Mouse (Mus musculus): ENCODE results near the gene Brd7. TPM values are rescaled to one million over a fixed set of nuclear protein-coding genes. Genes with fewer than 3 reads are reported as not detected.

The Brd7 gene
- polyA plus RNA-seq, 1 experiment from 2014 or later = 154 TPM

DNA sequence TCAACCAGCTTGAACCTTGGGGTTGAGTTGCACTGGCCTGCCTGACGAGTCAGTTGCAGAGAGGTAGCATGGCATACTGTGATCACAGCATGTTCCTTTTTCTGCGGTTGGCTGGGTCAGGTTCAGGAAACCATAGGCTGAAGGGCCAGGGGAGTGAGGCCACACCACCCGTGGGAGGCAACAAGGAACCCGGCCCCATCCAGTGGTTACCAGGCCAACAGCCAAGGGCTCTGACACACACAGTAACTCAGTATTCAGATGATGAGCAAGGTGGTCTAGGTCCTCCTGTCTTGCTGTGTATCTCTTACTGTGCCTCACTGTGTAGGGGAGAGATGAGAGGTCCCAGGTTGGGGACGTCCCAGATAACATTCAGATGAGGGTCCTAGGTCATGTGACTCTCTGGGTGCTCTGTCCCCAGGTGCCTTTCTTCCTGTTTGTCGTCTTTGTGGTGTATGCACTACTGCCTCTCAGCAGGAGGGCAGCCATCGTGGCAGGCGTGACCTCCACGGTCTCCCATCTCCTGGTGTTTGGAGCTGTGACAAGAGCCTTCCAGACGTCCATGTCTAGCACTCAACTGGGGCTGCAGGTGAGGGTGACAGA lies 52.6 kb downstream of the Brd7 start:
- Histone ChIP-seq H3K4me3 (ENCODE audit: inconsistent target) (no peak overlapping the region), H3K36me3 (ENCODE audit: inconsistent target) (peaks cover 72% of the 10 kb centered on the region), H3K79me2 (ENCODE audit: inconsistent target) (peaks cover 80% of the 10 kb centered on the region), H3K27ac (no peak overlapping the region)
- 30% methylated on average over 10 of the region's 10 CpGs for WGBS (ENCODE audit: missing documents)

DNA sequence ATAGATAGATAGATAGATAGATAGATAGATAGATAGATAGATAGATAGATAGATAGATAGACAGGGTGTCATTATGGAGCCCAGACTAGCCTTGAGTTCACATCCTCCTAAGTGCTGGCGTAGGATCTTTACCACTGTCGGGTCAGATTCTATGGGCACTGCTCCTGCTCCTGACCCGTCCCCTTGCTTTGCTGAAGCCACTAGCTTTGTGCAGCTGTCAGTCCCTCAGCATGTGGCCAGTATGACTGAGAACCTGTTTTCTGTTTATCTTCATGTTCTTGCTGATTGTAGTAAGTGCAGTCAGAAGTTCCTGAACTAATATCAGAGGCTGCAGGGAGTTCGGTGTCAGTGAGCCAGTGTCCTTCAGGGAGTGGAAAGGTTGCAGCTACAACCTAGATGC lies 54.3 kb downstream of the Brd7 start:
- no peak overlapping the region for H3K4me3 ChIP-seq (ENCODE audit: inconsistent target)
- H3K36me3 ChIP-seq (ENCODE audit: inconsistent target) = peaks cover 65% of the 10 kb centered on the region
- H3K79me2 ChIP-seq (ENCODE audit: inconsistent target) = peaks cover 92% of the 10 kb centered on the region
- H3K27ac ChIP-seq = no peak overlapping the region
- WGBS (ENCODE audit: missing documents) = 92% methylated on average over 4 of the region's 4 CpGs

DNA sequence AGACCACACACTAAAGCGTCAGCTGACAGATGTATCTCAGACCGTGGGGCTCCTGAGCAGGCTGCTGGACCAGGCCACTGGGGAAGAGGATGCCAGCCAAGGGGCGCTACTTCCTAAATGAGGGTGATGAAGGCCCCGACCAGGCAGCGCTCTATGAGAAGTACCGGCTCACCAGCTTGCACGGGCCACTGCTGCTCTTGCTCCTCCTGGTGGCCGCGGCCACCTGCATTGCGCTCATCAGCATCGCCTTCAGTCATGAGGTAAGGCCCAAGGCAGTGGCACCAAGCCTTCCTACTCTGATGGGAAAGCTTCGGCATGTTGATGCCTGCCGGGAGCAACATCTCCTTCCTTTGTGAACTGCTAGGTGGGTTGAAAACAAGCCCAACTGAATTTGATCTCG lies 55.5 kb downstream of the Brd7 start:
- Histone ChIP-seq H3K79me2 (ENCODE audit: inconsistent target) (peaks cover 99% of the 10 kb centered on the region), H3K27ac (no peak overlapping the region), H3K4me3 (ENCODE audit: inconsistent target) (no peak overlapping the region), H3K36me3 (ENCODE audit: inconsistent target) (peaks cover 62% of the 10 kb centered on the region)
- 84% methylated on average over 14 of the region's 14 CpGs for WGBS (ENCODE audit: missing documents)

DNA sequence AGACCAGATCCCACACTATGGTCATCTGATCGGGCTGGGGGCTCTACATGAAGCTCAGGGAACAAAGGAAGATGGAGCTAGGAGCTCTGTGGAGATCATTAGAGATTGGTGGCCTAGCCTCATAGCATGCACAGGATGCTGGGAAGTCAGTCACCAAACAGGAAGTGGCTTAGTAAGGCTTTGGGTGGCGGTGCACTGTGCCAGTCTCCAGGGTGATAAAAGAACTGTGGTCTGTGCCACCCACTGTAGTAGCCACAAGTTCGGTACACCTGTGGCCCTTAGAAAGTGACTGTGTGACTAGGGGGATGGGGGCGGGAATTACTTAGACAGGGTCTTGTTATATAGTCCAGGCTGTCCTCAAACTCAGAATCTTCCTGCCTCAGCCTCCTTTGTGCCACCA lies 56.2 kb downstream of the Brd7 start:
- Histone ChIP-seq H3K27ac (no peak overlapping the region), H3K79me2 (ENCODE audit: inconsistent target) (peaks cover 99% of the 10 kb centered on the region), H3K36me3 (ENCODE audit: inconsistent target) (peaks cover 55% of the 10 kb centered on the region), H3K4me3 (ENCODE audit: inconsistent target) (no peak overlapping the region)
- 53% methylated on average over 4 of the region's 4 CpGs for WGBS (ENCODE audit: missing documents)

DNA sequence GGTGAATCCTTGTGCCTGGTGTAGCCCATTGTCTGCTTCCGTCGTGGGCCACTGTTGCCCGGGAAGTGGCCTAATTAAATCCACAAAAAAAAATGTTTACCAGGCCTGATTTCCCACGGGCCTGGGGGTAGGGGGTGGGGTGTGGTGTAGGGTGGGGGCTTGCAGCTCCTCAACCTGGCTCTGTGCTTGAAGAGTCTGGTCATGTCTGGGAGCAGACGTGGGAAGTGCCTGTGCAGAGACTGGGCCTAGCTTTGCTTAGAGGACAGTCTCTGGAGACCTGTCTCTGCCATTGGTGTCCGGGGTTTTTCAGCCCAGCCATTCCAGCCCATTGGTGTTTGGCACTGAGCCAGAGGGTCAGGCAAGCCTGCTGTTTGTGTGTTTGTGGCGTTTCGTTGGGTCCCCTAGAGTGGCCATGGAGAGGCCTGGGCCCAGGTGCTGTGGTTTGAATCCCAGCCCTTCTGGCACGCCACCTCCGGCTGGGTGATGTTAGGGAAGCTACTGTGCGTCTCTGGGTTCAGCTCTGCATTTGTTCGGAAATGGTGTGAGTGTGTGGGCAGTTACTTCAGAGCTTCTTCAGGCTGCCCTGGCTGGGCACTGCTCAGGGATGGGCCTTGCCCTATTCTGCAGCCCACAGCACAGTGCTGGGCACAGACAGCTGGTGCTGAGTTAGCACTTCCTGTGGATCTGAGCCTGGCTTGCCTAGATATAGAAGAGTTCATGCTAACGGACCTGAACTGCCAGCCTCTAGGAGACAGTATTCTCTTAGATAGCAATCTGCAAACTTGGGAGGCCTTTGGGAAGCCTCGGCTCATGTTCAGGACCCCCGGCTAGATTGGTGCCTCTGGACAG lies 60.2 kb downstream of the Brd7 start:
- WGBS (ENCODE audit: missing documents) = 88% methylated on average over 14 of the region's 15 CpGs
- Histone ChIP-seq H3K27ac (peak overlapping the region; percentile 95), H3K79me2 (ENCODE audit: inconsistent target) (peaks cover 94% of the 10 kb centered on the region), H3K4me3 (ENCODE audit: inconsistent target) (no peak overlapping the region), H3K36me3 (ENCODE audit: inconsistent target) (peaks cover 27% of the 10 kb centered on the region)

DNA sequence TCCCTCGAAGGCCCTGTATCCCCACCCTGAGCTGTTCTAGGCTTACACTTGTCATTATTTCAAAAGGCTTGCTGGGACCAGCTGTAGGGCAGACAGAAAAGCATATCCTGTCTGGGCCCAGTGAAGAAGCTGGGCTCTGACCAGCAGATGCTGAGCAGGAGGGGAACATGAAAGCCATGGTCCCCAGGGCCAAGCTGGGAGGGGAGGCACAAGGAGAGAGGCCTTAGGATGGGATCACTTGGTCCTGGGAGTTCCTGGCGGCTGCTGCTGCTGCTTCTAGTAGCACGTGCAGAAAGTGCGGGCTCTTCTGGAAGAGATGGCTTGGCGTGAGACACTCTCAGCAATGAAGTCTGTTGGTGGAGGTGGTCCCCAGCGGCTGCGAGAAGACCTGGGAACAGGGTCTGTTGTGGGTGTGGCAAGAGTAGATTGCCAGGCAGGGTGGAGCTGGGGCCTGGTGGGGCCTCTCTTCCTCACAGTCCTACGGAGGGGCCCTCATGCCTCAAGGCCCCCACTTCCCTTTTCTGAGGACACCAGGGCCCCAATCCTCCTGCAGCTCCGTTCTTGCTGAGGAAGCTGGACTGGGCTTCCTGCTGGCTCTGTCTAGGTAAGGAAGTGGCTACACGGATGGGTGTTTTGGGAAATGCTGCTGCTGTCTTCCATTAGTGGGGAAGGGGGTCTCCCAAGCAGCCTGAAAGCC lies 61.9 kb downstream of the Brd7 start:
- Histone ChIP-seq H3K36me3 (ENCODE audit: inconsistent target) (peaks cover 35% of the 10 kb centered on the region), H3K4me3 (ENCODE audit: inconsistent target) (no peak overlapping the region), H3K27ac (peak overlapping the region; percentile 95), H3K79me2 (ENCODE audit: inconsistent target) (peaks cover 95% of the 10 kb centered on the region)
- WGBS (ENCODE audit: missing documents) = 15% methylated on average over 7 of the region's 10 CpGs

DNA sequence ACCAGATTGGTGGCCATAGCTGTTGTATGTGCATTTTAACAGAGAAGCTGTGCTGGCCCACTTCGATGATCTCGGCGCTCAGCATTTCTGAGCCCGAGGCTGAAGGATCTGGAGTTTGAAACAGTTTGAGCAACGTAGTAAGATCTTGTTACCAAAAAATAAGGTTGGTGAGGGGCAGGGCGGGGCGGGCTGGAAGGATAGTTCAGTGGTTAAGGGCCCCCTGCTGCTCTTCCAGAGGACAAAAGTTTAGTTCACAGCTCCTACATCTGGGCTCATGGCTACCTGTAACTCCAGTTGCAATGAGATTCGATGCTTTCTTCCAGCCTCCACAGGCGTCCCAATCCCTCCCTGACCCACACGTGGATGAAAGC lies 63.3 kb downstream of the Brd7 start:
- H3K27ac ChIP-seq = peak overlapping the region; percentile 95
- H3K36me3 ChIP-seq (ENCODE audit: inconsistent target) = peaks cover 33% of the 10 kb centered on the region
- H3K79me2 ChIP-seq (ENCODE audit: inconsistent target) = peaks cover 95% of the 10 kb centered on the region
- H3K4me3 ChIP-seq (ENCODE audit: inconsistent target) = no peak overlapping the region
- 87% methylated on average over 10 of the region's 10 CpGs for WGBS (ENCODE audit: missing documents)

DNA sequence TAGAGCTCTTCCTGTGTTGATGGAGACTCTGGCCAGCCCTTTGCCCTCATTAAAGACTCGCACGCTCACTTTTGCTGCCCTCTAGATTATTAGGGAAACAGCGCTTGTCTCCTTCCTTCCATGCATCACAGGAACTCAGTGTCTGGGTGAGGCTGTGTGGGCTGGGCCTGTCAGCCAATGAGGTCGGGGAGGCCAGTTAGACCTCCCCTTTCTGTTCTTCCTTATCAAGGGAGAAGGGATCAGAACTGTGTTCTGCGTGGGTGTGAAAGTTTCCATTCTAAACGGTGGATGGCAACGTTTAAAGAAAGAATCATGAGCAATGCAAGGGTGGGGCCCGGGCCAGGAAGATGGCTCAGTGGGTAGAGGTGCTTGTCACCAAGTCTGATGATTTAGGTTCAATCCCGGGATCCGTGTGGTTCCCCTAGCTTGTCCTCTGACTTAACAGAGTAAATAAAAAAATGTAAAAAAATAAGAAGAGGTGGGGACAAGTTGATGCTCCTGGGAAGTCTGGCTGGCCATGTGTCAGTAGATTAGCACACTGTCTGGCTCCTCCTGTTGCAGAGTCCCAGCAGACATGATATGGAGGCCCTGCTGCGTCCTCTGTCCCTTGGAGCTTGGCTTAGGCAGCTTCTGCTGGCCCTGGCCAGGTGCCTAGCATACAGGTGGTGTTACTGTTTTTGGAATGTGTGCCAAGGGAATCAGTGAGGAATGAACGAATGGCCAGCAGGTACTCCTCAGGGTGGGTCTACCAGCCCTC lies 63.8 kb downstream of the Brd7 start:
- no peak overlapping the region for H3K4me3 ChIP-seq (ENCODE audit: inconsistent target)
- peak overlapping the region; percentile 95 for H3K27ac ChIP-seq
- peaks cover 27% of the 10 kb centered on the region for H3K36me3 ChIP-seq (ENCODE audit: inconsistent target)
- H3K79me2 ChIP-seq (ENCODE audit: inconsistent target) = peaks cover 95% of the 10 kb centered on the region
- WGBS (ENCODE audit: missing documents) = 35% methylated on average over 12 of the region's 12 CpGs

DNA sequence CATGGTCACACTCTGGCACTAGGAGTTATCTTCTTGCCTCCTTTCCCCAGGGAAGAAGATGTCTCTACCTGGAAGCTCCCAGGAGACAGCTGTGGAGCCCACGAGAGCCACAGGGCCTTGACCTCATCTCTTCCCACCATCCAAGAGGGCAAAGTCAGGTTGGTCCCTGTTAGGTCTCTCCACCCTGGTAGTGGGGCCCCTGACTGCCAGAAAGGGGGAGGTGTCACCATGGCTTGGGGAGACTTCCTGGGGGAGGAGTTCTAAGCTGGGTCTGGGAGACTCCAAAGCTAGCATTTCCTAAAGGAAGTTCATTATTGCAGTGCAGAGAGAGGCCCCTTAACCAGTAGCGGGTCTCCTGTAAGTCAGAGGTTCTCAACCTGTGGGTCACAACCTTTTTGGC lies 67.0 kb downstream of the Brd7 start:
- H3K79me2 ChIP-seq (ENCODE audit: inconsistent target) = peaks cover 89% of the 10 kb centered on the region
- WGBS (ENCODE audit: missing documents) = 34% methylated on average over 2 of the region's 2 CpGs
- peaks cover 18% of the 10 kb centered on the region for H3K36me3 ChIP-seq (ENCODE audit: inconsistent target)
- H3K27ac ChIP-seq = peak overlapping the region; percentile 90
- peak overlapping the region; percentile 78 for H3K4me3 ChIP-seq (ENCODE audit: inconsistent target)

DNA sequence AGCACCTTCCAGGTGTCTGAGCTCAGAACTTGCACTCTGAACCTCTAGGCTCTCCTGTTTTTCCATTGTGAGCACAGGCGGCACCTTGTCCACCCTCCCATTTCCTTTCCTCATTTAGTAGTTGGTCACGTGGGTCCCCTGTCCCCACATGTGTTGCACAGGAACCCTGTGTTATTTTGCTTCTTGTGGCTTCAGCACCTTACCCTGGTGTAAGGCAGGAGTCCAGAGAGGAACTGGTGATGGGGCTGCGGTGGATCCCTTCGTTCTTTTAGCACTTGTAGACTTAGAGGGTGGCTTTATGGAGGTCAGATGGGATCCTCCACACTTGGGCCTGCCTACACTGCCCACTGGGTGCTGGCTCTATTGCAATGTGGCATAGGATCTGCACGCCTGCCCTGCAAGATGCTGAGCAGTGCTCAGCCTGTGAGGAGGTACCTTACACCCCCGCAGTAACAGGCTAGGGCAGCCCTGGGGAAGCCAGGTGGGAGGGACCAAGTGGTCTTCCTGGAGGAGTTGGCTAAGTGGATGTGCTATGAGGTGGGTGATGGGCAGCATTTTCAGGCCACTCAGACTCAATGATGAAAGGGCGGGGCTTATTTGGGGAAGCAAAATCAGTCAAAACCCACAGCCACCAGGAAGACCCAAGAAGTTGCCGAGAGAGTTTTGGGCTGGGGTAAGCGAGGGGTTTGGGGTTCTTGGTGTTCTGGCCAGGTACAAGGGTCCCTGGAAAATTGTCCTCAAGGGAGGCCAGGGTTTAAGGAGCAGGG lies 68.2 kb downstream of the Brd7 start:
- WGBS (ENCODE audit: missing documents) = 4% methylated on average over 9 of the region's 9 CpGs
- Histone ChIP-seq H3K27ac (peak overlapping the region; percentile 90), H3K79me2 (ENCODE audit: inconsistent target) (peaks cover 77% of the 10 kb centered on the region), H3K36me3 (ENCODE audit: inconsistent target) (peaks cover 18% of the 10 kb centered on the region), H3K4me3 (ENCODE audit: inconsistent target) (peak overlapping the region; percentile 78)

DNA sequence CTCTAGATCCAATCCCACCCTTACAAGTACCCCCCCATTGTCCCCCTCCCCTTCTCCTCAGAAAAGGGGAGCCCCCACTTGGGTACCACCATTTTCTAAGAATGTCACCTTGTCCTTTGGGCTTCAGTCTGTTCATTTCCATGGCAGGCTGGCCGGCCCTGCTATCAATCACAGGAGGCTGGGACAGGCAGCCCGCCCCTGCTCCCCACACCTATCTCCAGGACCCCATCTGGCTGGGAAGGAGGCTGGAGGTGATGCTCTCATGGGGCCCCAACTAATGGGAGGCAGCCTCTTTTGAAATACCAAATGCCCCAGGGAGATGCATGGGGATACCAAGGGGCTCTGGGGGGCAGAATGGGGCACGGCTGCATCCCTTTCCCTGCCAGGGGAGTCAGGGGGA lies 69.1 kb downstream of the Brd7 start:
- H3K4me3 ChIP-seq (ENCODE audit: inconsistent target) = no peak overlapping the region
- H3K36me3 ChIP-seq (ENCODE audit: inconsistent target) = peaks cover 18% of the 10 kb centered on the region
- H3K27ac ChIP-seq = no peak overlapping the region
- 94% methylated on average over 3 of the region's 3 CpGs for WGBS (ENCODE audit: missing documents)
- peaks cover 68% of the 10 kb centered on the region for H3K79me2 ChIP-seq (ENCODE audit: inconsistent target)

DNA sequence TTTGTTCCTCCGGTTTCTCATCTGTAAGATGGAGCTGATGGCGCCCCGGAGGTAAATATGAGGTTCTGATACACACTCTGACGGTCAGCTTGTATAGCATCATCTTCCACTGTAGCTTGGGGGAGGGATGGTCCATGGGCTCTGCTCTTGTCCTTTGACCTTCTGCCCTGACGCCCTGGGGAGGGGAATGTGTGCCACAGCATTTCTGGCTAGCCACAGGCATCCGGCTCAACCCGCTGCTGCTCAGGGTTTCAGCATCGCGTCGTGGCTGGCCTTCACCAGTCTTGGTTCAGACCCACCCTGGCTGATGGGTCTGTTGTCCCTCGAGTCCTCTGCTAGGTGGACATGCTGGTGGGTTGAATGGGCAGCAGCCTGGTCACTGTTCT lies 70.7 kb downstream of the Brd7 start:
- no peak overlapping the region for H3K4me3 ChIP-seq (ENCODE audit: inconsistent target)
- H3K79me2 ChIP-seq (ENCODE audit: inconsistent target) = peaks cover 60% of the 10 kb centered on the region
- peaks cover 9% of the 10 kb centered on the region for H3K36me3 ChIP-seq (ENCODE audit: inconsistent target)
- no peak overlapping the region for H3K27ac ChIP-seq
- WGBS (ENCODE audit: missing documents) = 77% methylated on average over 11 of the region's 11 CpGs

DNA sequence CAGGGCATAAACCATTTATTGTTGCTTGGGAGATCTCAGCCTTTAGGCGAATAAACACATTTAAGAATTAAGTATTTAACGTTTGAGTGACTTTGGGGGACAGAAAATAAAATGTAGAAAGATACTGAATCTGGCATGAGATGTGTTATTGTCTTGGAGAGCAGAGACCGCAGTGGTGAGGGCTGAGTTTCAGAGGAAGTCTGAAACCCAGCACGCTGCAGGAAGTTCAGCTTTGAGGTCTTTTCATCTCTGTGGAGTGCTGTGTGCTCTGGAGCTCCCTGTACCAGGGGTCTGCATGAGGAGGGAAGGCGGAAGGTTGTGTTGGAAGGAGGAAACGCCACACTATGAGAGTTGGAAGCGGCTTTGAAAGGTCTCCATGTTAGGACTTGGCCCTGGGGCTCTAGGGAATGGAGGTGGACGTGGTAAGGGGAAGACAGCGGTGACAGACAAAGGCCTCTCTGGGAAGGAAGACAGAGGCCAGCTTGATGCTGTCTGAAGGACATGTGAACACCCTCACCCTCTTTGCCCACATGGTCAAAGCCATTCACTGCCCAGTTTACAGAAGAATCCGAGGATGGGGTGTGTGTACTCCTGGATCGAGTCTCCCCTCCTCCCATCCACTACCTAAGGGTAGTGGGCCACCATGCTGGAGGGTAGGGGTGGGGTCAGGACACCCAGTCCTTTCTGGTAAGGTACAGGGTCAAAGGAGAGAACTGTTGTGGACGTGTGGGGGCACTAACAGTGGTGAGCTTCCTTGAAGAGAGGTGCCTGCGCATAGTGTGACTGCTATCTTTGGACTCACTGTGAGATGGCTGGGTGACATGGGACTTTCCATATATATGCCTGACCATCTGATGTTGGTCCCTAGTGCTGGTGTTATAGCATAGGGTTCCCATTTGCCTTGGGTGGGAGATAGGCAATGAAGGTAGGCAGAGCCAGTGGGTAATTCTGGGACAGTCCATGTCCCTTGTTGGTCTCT lies 71.4 kb downstream of the Brd7 start:
- peaks cover 3% of the 10 kb centered on the region for H3K36me3 ChIP-seq (ENCODE audit: inconsistent target)
- WGBS (ENCODE audit: missing documents) = 36% methylated on average over 13 of the region's 13 CpGs
- no peak overlapping the region for H3K4me3 ChIP-seq (ENCODE audit: inconsistent target)
- H3K27ac ChIP-seq = peak overlapping the region; percentile 39
- peaks cover 60% of the 10 kb centered on the region for H3K79me2 ChIP-seq (ENCODE audit: inconsistent target)
